Mouse (Mus musculus) Muller cell, postnatal 12 days (primary cell): ENCODE measurements around the gene Olfr1415.
"Not testable (repeated sequence)": the region's sequence is repeated elsewhere in the genome, so short reads cannot be mapped to it uniquely, and the experiment has no call there.

Experiments used
- DNase-seq: peaks from one replicate; pipeline ENCODE4 v3.0.0-alpha.2; 2015; ENCODE audit errors: inconsistent ontology term

The Olfr1415 gene

DNA sequence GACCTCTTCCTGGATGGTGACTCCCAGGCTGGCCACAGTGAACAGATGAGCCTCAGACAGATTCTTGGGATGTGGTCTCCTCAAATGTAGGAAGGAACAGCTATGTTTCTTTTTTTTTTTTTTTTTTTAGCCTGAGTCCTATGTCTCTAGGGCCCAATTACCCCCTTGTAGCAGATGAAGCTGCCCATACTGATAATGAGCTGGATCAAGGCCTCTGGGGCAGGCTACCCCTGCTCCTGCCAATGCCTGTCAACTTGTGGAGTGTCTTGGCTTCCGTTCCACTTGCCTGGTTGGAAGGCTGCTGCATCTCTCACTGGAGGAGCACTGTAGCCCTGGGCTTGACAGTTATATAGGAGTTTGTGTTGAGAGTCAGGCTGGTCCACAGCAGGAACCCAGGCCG lies at the start of gene Olfr1415:
TSS of gene Olfr1415 (minus strand) at position 101 of the 400 bp plus-strand sequence.
- no peak for DNase-seq

- no peak for DNase-seq
These were observed 43.2 kb upstream of the Olfr1415 start for GRCm38 (mm10) chr1:92539071-92539470.

- DNase-seq: no peak
These were observed 41.1 kb upstream of the Olfr1415 start for GRCm38 (mm10) chr1:92536972-92537371.

- no peak for DNase-seq
These were observed 27.9 kb upstream of the Olfr1415 start for GRCm38 (mm10) chr1:92523764-92524163.

GRCm38 (mm10) chr1:92521376-92521775 lies 25.5 kb upstream of the Olfr1415 start:
- peak; percentile 74 for DNase-seq

GRCm38 (mm10) chr1:92519046-92519445 lies 23.1 kb upstream of the Olfr1415 start:
- no peak for DNase-seq

GRCm38 (mm10) chr1:92518561-92518960 lies 22.7 kb upstream of the Olfr1415 start, which contains the start of gene Olfr1414:
Olfr1414 (minus strand) TSS chr1:92518661.
- DNase-seq: no peak

DNA sequence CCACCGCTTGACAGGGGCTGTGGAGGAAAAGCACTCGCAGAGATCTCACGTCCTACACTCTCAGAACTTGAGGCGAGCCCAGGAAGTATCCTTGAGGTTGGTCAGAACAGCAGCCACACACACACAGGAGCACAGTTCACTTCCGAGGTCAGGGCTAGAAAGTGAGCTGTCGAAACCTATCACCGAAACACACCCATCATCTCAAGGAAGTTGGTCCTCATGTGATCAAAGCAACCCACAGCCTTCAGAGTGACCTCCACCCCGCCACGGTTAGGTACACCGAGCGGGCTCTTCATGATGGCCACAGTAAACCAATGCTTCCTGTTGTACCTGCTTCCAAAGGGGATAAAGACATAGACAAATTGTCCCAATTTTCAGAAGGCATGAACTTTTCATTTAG lies 19.5 kb upstream of the Olfr1415 start:
- no peak for DNase-seq

- not testable (repeated sequence) for DNase-seq
These were observed 15.7 kb upstream of the Olfr1415 start for GRCm38 (mm10) chr1:92511646-92512045.

GRCm38 (mm10) chr1:92485013-92485412 lies 10.9 kb downstream of the Olfr1415 start, which contains the start of gene Olfr1416:
Olfr1416 (minus strand) TSS chr1:92485113.
- no peak for DNase-seq

DNA sequence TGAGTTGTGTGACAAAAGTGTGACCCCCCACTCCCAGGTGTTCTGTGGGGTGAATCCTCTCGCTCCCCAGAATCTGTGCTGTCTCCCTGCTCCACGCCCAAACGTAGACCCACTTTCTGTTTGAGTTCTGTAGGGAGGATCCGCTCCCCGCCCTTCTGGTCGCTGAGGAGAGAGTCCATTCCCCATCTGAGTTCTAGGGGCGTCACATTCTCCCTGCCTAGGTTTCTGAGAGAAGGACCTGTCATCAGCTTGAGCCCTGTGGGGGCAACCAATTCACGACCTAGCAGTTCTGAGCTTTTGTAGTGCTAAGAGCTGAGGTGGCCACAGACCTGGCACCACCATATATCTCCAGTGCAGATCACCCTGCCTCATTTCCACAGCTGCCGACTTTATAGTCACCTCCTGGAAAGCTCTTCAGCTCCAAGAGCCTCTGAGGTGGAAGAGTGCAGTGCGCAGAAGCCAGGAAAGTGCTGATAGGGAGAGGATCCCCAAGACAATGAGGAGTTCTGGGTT lies 21.8 kb downstream of the Olfr1415 start:
- DNase-seq: no peak

GRCm38 (mm10) chr1:92473165-92474041 lies 22.5 kb downstream of the Olfr1415 start, which contains the start of gene Ndufa10:
Ndufa10 (minus strand) TSS chr1:92473860.
- DNase-seq: peak; percentile 96

DNA sequence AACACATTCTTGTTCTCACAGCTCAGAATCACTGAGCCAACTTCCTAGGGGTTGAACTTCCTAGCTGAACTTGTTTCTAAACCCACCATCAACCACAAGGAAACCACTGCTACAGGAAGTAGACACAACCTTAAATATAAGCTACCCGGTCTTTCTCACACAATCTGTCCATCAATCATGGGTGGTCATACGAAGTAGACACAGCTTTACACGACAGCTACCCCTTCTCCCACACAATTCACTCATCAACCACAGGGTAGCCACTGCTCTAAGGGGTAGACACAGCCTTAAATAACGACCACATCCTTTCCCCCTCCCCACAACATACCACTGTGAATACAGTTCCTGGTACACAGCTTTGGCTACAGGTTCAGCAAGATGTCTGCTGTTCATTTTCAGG lies 27.0 kb downstream of the Olfr1415 start:
- DNase-seq: no peak

DNA sequence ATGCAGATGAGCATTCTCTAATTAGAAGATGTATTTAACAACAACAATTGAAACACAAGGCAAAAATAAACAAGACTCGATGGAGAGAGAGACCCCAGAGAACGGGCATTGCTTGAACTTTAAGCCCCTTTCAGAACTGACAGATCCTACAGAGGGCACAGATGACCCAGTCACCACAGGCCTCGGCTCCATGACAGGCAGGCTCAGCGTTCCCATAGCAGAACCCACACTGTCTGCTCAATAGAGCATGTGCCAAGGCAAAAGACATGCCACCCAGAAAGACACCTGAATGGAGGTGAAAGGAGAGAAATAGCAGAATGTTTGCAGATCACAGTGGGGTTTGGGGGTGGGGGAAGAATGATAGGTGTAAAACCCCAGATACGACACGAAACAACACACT lies 37.5 kb downstream of the Olfr1415 start:
- no peak for DNase-seq

- DNase-seq: no peak
These were observed 38.1 kb downstream of the Olfr1415 start for GRCm38 (mm10) chr1:92457758-92458157.

GRCm38 (mm10) chr1:92453751-92454445 lies 42.0 kb downstream of the Olfr1415 start:
- peak; percentile 54 for DNase-seq

GRCm38 (mm10) chr1:92448293-92448692 lies 47.6 kb downstream of the Olfr1415 start:
- peak; percentile 86 for DNase-seq

GRCm38 (mm10) chr1:92441453-92442063 lies 54.3 kb downstream of the Olfr1415 start:
- DNase-seq: no peak

DNA sequence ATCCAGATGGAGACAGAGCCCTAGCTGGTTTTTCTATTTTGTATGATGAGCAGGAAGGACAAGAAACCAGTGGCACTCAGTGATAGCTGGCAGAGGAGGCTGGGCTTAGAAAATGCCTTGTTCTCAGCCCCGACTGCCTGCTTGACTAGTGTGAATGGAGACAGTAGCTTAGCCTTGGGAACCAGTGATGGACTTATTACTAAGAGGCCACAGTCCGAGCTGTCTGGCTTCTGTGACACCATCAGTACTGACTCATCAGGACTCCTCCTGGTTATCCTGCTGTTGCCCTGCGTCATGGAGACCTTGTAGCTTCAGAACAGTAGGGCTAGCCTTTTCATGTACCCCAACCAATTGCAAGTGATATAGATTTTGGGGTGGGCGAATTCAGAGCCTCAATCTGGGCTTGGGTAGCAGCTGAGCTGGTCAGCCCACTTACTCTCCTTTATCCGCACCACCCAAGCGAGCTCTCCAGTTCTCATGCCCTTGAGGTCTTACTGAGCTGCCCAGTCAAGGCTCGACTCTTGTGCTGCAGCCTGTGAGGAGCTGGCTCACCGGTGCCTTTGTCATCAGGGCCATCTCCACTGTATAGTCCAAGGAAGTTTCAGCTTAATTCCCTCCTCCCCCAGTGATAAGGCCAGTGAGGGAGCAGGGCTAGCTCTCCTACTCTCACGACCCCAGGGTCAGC lies 55.7 kb downstream of the Olfr1415 start:
- peak; percentile 2 for DNase-seq
